Mouse (Mus musculus) hindbrain, embryonic 13.5 days (tissue): ENCODE data around the gene Gen1. TPM values are rescaled to one million over a fixed set of nuclear protein-coding genes. Genes with fewer than 3 reads are reported as not detected.
A peak's percentile ranks its signal among the peaks of the same experiment; 100 is the strongest.

Source experiments
- ATAC-seq: fragments of 200-750 bp; cut with Nextera tagmentation; 2 replicates; pipeline ENCODE4 v1.8.0; 2017; ENCODE audit warnings: moderate TSS enrichment; ENCODE audit not compliant: low FRiP score
- H3K27ac ChIP-seq: fragments of 300-500 bp; sonication (generic); 2 replicates; pipeline ENCODE4 v1.5.1; 2015; ENCODE audit warnings: inconsistent platforms, mild to moderate bottlenecking, moderate library complexity
- H3K27me3 ChIP-seq: fragments of 300-500 bp; sonication (generic); 2 replicates; pipeline ENCODE4 v1.6.1; 2015; ENCODE audit warnings: mild to moderate bottlenecking, inconsistent platforms
- H3K36me3 ChIP-seq: fragments of 300-500 bp; sonication (generic); 2 replicates; pipeline ENCODE4 v1.6.1; 2015; ENCODE audit warnings: mild to moderate bottlenecking, inconsistent platforms
- H3K4me1 ChIP-seq: fragments of 300-500 bp; sonication (generic); replicated peaks from 2 replicates; pipeline ENCODE4 v1.6.1; 2015; ENCODE audit warnings: inconsistent platforms
- H3K4me2 ChIP-seq: fragments of 300-500 bp; sonication (generic); 2 replicates; pipeline ENCODE4 v1.6.1; 2015; ENCODE audit warnings: inconsistent platforms, mild to moderate bottlenecking, moderate library complexity
- H3K4me3 ChIP-seq: fragments of 300-500 bp; sonication (generic); 2 replicates; pipeline ENCODE4 v1.5.1; 2015; ENCODE audit warnings: mild to moderate bottlenecking, inconsistent platforms
- H3K9ac ChIP-seq: fragments of 300-500 bp; sonication (generic); 2 replicates; pipeline ENCODE4 v1.6.1; 2015; ENCODE audit warnings: mild to moderate bottlenecking, inconsistent platforms
- H3K9me3 ChIP-seq: fragments of 300-500 bp; sonication (generic); 2 replicates; pipeline ENCODE4 v1.6.1; 2016; ENCODE audit warnings: inconsistent platforms
- WGBS: fragments of 180-500 bp; shearing (Covaris S2); methylation state at CpG from one replicate; pipeline ENCODE4 v1.1.7; 2015; 5-methylcytosine and 5-hydroxymethylcytosine counted together
- polyA plus RNA-seq: library from polyadenylated mRNA; unstranded; fragments of >200 nt; fragmentation: Nextera tagmentation; extraction: Ambion mirVana; gene quantifications from 2 replicates; pipeline ENCODE4 v1.2.1, GENCODE M21; 2015

The Gen1 gene
- 2.6 and 3.1 TPM in 2 replicates for polyA plus RNA-seq

- peak within 1 kb of the TSS; percentile 94 for H3K27ac ChIP-seq
- H3K36me3 ChIP-seq, result no peaks in the 10 kb centered on the region
- ATAC-seq, result peak; percentile 99
- H3K4me1 ChIP-seq, result peaks cover 32% of the 10 kb centered on the region
- H3K4me2 ChIP-seq, result peak within 1 kb of the TSS; percentile 92
- under 1% methylated on average over 77 of the region's 83 CpGs for WGBS
- H3K4me3 ChIP-seq, result peak within 1 kb of the TSS; percentile 88
- no peaks in the 10 kb centered on the region for H3K27me3 ChIP-seq
- H3K9ac ChIP-seq, result peak within 1 kb of the TSS; percentile 92
- H3K9me3 ChIP-seq, result no peaks in the 10 kb centered on the region
Measured at GRCm38 (mm10) chr12:11265382-11266281, at the start of gene Gen1, which contains the start of gene Smc6. Gene Gen1 (minus strand): TSS chr12:11265801. Gene Smc6 (plus strand): TSS chr12:11265886.

GRCm38 (mm10) chr12:11313840-11314239, 48.2 kb upstream of the Gen1 start:
- H3K9me3 ChIP-seq, result no peaks in the 10 kb centered on the region
- no peak for ATAC-seq
- H3K4me3 ChIP-seq, result no peak overlapping the region
- no peaks in the 10 kb centered on the region for H3K27me3 ChIP-seq
- 78% methylated on average over 1 of the region's 1 CpGs for WGBS
- H3K4me1 ChIP-seq, result no peaks in the 10 kb centered on the region
- H3K36me3 ChIP-seq, result peaks cover 39% of the 10 kb centered on the region
- no peak overlapping the region for H3K9ac ChIP-seq
- no peak overlapping the region for H3K4me2 ChIP-seq
- H3K27ac ChIP-seq, result no peak overlapping the region

GRCm38 (mm10) chr12:11311106-11311505, 45.5 kb upstream of the Gen1 start:
- Histone ChIP-seq H3K4me3 (no peak overlapping the region), H3K4me2 (no peak overlapping the region), H3K9me3 (no peaks in the 10 kb centered on the region), H3K9ac (no peak overlapping the region), H3K36me3 (peaks cover 43% of the 10 kb centered on the region), H3K27ac (no peak overlapping the region), H3K4me1 (no peaks in the 10 kb centered on the region), H3K27me3 (no peaks in the 10 kb centered on the region)
- WGBS, result 95% methylated on average over 2 of the region's 2 CpGs
- ATAC-seq, result no peak

- no peak overlapping the region for H3K9ac ChIP-seq
- H3K9me3 ChIP-seq, result no peaks in the 10 kb centered on the region
- H3K4me3 ChIP-seq, result no peak overlapping the region
- no peak overlapping the region for H3K4me2 ChIP-seq
- no peak for ATAC-seq
- H3K36me3 ChIP-seq, result peaks cover 60% of the 10 kb centered on the region
- H3K4me1 ChIP-seq, result no peaks in the 10 kb centered on the region
- no peaks in the 10 kb centered on the region for H3K27me3 ChIP-seq
- H3K27ac ChIP-seq, result no peak overlapping the region
- 95% methylated on average over 8 of the region's 8 CpGs for WGBS
Measured at GRCm38 (mm10) chr12:11306753-11307645, 41.4 kb upstream of the Gen1 start.

- Histone ChIP-seq H3K4me1 (no peaks in the 10 kb centered on the region), H3K36me3 (peaks cover 69% of the 10 kb centered on the region), H3K4me2 (no peak overlapping the region), H3K9ac (no peak overlapping the region), H3K9me3 (no peaks in the 10 kb centered on the region), H3K27me3 (no peaks in the 10 kb centered on the region), H3K27ac (no peak overlapping the region), H3K4me3 (no peak overlapping the region)
- WGBS, result 94% methylated on average over 1 of the region's 1 CpGs
- no peak for ATAC-seq
Measured at GRCm38 (mm10) chr12:11300858-11301257, 35.3 kb upstream of the Gen1 start.

- Histone ChIP-seq H3K36me3 (peaks cover 60% of the 10 kb centered on the region), H3K4me1 (no peaks in the 10 kb centered on the region)
Measured at GRCm38 (mm10) chr12:11286382-11286781, 20.8 kb upstream of the Gen1 start.

GRCm38 (mm10) chr12:11281584-11281983, 16.0 kb upstream of the Gen1 start:
- H3K27ac ChIP-seq, result no peak overlapping the region
- H3K9ac ChIP-seq, result no peak overlapping the region
- ATAC-seq, result no peak
- 94% methylated on average over 2 of the region's 2 CpGs for WGBS
- H3K4me1 ChIP-seq, result no peaks in the 10 kb centered on the region
- H3K4me3 ChIP-seq, result no peak overlapping the region
- peaks cover 56% of the 10 kb centered on the region for H3K36me3 ChIP-seq
- H3K9me3 ChIP-seq, result no peaks in the 10 kb centered on the region
- H3K4me2 ChIP-seq, result no peak overlapping the region
- no peaks in the 10 kb centered on the region for H3K27me3 ChIP-seq

More at GRCm38 (mm10) chr12:11286382-11286781, 20.8 kb upstream of the Gen1 start:
- WGBS, result 95% methylated on average over 2 of the region's 2 CpGs
- no peak for ATAC-seq
- Histone ChIP-seq H3K27me3 (no peaks in the 10 kb centered on the region), H3K27ac (no peak overlapping the region), H3K9me3 (no peaks in the 10 kb centered on the region), H3K9ac (no peak overlapping the region), H3K4me3 (no peak overlapping the region), H3K4me2 (no peak overlapping the region)

GRCm38 (mm10) chr12:11279886-11280285, 14.3 kb upstream of the Gen1 start:
- no peak overlapping the region for H3K4me2 ChIP-seq
- H3K9me3 ChIP-seq, result no peaks in the 10 kb centered on the region
- no peak overlapping the region for H3K9ac ChIP-seq
- H3K36me3 ChIP-seq, result peaks cover 45% of the 10 kb centered on the region
- no peak overlapping the region for H3K27ac ChIP-seq
- H3K4me1 ChIP-seq, result no peaks in the 10 kb centered on the region
- 95% methylated on average over 3 of the region's 3 CpGs for WGBS
- H3K4me3 ChIP-seq, result no peak overlapping the region
- no peak for ATAC-seq
- no peaks in the 10 kb centered on the region for H3K27me3 ChIP-seq

GRCm38 (mm10) chr12:11277207-11277606, 11.6 kb upstream of the Gen1 start:
- no peak for ATAC-seq
- Histone ChIP-seq H3K9me3 (no peaks in the 10 kb centered on the region), H3K4me3 (no peak overlapping the region), H3K9ac (no peak overlapping the region), H3K36me3 (peaks cover 54% of the 10 kb centered on the region), H3K4me1 (no peaks in the 10 kb centered on the region), H3K27ac (no peak overlapping the region), H3K4me2 (no peak overlapping the region), H3K27me3 (no peaks in the 10 kb centered on the region)
- WGBS, result 96% methylated on average over 6 of the region's 6 CpGs

GRCm38 (mm10) chr12:11276632-11277031, 11.0 kb upstream of the Gen1 start:
- Histone ChIP-seq H3K4me2 (no peak overlapping the region), H3K36me3 (peaks cover 51% of the 10 kb centered on the region), H3K4me3 (no peak overlapping the region), H3K27me3 (no peaks in the 10 kb centered on the region), H3K4me1 (no peaks in the 10 kb centered on the region), H3K27ac (no peak overlapping the region), H3K9me3 (no peaks in the 10 kb centered on the region), H3K9ac (no peak overlapping the region)
- ATAC-seq, result no peak
- 94% methylated on average over 2 of the region's 2 CpGs for WGBS

GRCm38 (mm10) chr12:11273185-11273584, 7.6 kb upstream of the Gen1 start:
- H3K4me1 ChIP-seq, result peaks cover 6% of the 10 kb centered on the region
- H3K4me3 ChIP-seq, result no peak overlapping the region
- ATAC-seq, result no peak
- H3K9ac ChIP-seq, result no peak overlapping the region
- peaks cover 27% of the 10 kb centered on the region for H3K36me3 ChIP-seq
- H3K9me3 ChIP-seq, result no peaks in the 10 kb centered on the region
- H3K27ac ChIP-seq, result no peak overlapping the region
- H3K4me2 ChIP-seq, result no peak overlapping the region
- no peaks in the 10 kb centered on the region for H3K27me3 ChIP-seq
- 83% methylated on average over 1 of the region's 1 CpGs for WGBS

GRCm38 (mm10) chr12:11272568-11272967, 7.0 kb upstream of the Gen1 start:
- Histone ChIP-seq H3K9ac (no peak overlapping the region), H3K4me2 (no peak overlapping the region), H3K27me3 (no peaks in the 10 kb centered on the region), H3K36me3 (peaks cover 23% of the 10 kb centered on the region), H3K4me3 (no peak overlapping the region), H3K9me3 (no peaks in the 10 kb centered on the region), H3K4me1 (peaks cover 11% of the 10 kb centered on the region), H3K27ac (no peak overlapping the region)
- no peak for ATAC-seq
- 94% methylated on average over 4 of the region's 4 CpGs for WGBS
